Mouse (Mus musculus) urinary bladder, postnatal 4 days (tissue): Measurements from ENCODE around the gene Klhdc10.
A peak's percentile ranks its signal among the peaks of the same experiment; 100 is the strongest.
"Not testable (repeated sequence)": the region's sequence is repeated elsewhere in the genome, so short reads cannot be mapped to it uniquely, and the experiment has no call there.

Experiments
- DNase-seq, 2 experiments: peaks; one replicate each; pipeline ENCODE4 v3.0.0; 2021 to 2022; ENCODE audit warnings: low spot score in 2 of 2

Klhdc10 gene

DNA sequence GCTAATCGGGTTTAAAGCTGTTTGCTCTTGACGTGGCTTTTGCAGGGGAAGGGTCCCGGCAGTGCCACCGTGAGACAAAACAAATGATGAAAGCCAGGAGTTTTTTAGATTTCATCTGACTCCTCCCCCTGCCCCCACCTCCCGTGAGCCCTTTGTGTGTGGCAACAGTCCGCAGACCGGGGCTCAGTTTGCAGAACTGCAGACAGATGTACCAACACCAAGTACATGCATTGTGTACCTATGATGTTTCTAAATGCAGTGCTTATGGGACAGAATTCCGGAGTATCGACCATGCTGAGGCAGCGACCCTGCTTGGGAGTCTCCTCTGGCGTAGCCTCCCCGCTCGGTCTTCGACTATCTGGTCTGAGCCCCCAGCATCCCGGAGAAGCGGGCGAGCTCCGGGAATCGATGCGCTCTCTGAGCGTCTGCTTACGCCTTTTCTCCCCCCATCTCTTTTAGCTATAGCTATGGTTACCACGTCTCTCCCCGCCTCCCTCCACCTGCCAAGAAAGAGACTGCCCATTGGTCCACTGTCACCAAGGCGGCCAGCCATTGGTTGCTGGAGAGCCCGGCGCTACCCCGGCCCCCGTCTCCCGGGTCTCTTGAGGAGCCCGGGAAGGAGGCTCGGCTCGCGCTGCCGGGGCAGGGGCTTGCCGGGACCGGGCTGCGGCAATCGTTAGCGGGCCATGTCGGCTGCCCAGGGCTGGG lies at the start of gene Klhdc10:
TSS of gene Klhdc10 (plus strand) at position 561 of the 708 bp plus-strand sequence.
- peak; percentile 99 to 100 for DNase-seq

DNA sequence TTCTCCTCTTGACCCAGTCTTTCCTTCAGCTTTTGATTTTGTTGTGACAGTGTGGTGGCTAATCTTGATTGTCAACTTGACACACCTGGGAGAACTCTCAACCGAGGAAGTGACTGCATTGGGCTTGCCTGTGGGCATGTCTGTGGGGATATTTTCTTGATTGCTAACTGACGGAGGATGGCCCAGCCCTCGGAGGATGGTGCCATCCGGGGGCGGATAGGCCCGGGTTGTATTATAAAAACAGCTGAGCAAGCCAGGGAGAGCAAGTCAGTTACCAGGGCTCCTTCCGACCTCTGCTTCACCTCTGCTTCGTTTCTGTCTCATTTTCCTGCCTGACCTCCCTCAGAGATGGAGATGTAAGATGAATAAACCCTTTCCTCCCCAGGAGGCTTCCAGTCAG lies 48.9 kb upstream of the Klhdc10 start:
- no peak for DNase-seq

DNA sequence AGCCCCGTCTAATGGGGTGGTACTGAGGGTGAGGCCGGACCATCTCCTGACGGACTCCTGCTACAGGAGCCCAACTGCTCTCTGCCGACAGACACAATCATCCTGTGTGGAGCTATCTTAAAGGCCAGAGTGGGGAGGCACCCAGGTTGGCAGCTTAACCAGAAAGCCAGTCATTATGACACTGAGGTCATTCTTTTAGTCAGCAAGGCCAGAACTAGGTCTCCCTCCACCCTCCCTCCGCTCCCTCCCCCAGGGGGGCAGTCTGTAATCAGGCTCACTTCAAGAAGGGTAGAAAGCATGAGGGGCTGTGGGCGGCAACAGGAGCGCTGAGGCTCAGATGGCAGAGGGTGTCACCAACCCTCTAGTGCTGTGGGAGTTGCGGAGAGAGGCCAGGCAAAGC lies 48.0 kb upstream of the Klhdc10 start:
- DNase-seq: peak in 1 of 2 experiments; percentile 39

DNA sequence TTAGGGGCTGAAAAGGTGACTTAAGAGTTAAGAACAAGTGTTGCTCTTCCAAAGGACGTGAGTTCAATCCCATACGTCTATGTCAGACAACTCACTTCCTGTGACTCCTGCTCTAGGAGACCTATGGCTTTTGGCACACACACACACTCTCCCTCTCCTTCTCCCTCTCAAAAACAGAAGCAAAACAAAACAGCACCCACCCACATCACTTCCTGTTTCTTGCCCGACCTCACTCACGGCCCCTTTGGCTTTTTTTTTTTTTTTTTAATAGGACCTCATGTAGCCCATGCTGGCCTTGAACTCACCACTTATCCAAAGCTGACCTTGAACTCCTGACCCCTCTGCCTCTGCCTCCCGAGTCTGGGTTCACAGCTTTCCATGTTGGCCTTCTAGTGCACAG lies 46.9 kb upstream of the Klhdc10 start:
- DNase-seq: no peak

DNA sequence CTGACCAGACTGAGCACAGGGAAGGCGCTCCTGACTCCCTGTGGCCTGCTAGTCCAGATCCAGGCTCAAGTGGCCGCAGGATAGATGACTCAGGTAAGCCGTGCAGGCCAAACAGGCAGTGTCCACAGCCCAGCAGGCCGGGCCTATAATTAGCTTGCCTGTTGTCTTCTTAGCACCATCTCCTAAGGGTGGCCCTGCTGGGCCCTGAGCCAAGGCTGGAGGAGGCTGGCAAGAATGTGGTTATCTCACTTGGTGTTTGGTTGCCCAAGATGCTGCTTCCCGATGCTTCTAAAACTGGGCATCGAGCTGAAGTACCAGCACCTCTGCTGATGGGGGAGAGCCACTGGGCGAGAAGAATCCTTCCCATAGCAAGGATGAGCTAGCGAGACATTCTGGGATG lies 46.0 kb upstream of the Klhdc10 start:
- no peak for DNase-seq

DNA sequence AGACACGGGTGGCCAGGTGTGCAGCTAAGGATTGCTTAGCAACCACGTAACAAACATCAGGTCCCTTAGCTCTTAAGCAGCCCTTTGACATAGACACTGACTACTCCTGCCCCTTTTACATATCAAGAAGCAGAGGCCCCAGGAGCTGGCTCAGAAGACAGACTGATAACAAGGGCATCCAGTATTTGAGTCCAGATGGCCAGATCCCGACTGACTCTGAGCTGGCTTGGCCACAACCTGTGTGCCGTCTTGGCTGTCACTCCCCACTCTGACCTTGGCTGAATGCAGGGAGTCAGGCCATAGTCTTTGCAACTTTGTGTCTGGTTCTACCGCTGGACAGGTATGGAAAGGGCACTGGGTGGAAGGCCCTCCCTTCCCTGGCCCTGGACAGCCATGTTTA lies 45.5 kb upstream of the Klhdc10 start:
- no peak for DNase-seq

DNA sequence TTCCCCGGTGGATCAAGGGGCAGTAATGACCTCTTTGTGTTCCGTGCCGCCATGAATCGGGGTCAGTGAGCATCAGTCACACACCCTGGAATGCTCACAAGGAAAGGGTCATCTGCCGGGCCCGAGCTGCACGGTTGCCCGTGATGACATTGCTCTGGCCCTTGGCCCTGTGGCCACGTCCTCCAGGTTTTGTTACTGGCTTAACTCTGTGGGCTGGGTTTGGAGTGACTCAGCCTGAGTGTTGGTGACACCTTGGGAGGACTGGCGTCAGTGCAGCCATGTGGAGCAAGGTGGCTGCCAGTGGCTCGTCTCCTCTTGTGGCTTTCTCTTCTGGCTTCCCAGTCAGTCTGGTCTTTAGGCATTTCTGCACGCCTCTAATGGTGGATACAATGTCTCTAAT lies 45.0 kb upstream of the Klhdc10 start:
- no peak for DNase-seq

DNA sequence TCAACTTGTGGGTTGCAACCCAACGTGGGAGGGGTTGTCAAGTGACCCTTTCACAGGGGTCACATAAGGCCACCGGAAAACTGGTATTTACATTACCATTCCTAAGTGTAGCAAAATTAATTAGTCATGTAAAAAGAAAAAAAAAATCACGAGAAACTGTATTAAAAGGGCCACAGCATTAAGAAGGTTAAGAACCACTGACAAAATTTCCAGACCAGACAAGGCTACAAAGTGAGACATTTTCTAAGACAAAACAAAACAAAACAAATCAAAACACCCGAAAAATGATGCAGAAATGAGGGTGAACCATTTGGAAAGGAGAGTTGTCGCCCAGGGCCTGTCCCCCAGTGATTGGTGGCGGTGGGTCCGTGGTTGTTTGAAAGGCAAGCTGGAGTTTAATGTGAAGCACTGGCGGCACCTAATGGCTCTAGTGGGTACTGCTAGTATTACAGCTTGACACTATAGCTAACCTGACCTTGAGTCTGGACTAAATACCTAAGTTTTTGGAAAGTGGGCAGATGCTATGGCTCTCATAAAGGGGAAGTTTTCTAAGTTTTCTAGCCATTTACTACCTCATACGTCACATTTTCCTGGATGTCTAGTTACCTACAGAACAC lies 44.0 kb upstream of the Klhdc10 start:
- peak; percentile 44 to 74 for DNase-seq

DNA sequence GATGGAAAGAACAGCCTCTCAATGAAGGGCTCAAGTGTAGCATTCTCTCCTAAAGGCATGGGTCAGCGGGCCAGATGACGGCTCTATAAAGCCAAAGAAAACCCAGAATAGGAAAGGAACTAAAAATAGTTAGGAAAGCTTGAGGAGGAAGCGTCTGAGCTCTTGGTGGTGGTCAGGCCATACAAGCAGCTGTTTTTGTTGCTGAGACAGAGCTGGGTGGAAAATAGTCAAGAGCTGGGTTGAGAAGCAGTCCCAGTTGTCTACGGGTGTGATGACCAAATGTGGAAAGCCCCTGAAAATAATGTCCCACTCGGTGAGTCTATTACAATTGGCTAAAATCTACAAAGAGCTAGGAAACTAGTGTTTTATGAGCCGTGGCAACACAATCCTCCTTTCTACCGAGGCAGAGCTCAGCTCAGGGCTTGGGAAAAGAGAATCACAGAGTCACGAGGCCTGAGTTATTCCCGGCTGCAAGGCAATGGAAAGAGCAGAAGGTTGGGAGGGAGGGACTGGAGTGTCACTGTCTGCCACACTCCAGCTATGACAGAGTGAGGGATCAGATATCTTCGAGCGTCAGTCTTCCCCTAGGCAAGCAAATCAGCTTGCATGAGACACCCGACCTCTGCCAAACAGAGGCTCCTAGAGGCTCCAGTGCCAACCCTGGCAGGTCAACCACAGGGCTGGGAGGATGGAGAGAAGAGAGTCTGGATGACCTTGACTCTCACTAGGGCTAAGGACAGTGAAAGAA lies 41.7 kb upstream of the Klhdc10 start:
- DNase-seq: no peak

DNA sequence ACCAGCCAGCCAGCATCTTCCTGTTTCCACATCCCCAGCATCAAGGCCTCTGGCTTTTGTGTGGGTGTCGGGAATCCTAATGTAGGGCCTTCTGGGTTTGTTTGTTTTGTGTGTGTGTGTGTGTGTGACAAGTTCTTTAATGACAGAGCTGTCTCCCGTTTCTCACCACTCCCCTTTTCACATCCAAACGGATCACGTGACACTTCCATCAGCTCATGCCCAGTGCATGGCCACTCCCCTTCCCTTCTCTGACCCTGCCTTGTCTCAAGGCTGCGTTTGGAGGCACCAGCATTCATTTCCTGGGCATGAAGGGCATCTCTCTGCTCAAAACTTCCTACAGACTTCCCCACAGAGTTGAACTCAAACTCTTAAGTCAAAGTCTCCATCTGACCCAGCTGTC lies 37.9 kb upstream of the Klhdc10 start:
- DNase-seq: no peak

DNA sequence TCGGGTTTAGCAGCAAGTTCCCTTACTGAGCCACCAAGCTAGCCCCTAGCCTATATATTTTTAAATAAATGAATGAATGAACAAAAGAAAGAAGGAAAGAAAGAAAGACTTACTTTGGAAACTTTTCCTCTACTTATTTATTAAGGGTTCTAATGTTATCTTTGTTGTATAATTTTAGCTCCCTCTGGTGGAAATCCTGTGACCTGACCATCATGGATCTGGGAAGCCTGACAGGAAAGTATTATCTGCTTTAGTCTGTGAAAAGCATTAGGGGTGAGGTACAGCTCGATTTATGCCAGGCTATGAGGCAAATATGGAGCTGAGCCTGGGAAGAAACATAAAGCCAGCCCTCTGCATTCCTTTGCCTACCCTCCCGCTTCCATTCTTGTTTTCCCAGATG lies 32.4 kb upstream of the Klhdc10 start:
- DNase-seq: no peak

DNA sequence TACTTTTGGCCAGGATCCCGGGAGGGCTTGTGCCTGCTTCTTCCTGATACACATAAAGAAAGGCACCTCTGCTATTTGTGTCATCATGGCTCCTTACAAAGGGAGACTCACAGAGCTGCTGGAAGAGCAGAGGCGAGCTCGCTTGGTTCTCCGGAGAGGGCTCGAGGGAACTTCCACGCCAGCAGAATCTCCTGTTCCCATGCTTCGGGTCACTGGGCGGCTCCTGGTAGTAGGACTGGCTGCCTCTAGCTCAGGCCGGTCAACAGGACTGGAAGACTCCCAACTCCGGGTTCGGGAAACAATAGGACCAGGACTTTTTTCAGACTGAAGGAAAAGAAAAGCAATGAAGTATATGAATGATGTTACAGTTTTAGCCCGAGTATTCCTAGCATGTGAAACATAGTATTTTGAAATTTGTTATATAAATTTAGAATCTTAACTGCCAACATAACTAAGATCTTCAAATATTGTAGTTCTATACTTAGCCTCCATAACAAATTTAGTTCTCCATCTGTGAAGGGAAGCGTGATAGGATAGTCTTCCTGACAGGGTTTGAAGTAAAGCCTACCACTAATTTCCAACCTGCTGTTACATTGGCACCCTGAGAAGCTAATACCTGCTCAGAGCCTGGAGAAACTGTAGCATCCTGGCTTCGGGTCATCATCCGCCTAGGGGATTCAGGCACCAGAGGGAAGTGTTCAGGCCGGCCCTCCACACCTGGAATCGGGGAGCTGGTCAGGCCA lies 28.9 kb upstream of the Klhdc10 start:
- no peak for DNase-seq

DNA sequence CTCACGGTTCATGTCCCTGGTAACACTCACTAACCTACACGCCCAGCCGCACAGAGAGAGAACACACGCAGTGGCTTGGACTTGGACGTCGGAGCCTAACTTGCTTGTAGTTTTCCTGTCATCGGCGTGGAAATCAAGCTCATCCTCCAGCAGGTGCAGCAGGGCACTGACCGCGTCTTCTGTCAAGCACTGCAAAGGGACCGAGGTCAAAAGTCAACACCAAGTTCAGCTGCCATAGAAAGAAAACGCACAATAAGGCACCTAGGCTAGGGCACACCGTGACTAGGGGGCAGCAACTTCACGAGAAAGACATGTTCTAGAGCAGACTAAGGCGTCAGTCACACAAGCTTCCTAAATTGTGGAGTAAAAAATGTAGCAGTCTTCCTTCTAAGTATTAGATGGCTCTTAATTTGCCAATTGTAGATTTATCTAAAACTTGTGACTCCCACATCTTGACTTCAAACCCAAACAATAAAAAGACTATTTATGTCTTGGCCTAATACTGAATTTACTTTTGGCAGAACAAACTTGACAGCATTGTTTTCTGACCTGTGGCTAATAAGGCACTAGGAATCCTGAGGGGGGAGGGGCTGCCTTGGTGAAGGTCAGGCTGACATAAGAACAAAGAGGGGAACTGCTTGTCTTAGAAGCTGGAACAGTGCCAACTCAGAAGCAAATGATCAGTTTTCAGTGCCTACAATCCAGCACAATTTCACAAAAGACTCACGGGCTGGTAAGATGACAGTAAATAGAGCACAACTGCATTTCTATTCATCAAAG lies 26.7 kb upstream of the Klhdc10 start:
- no peak for DNase-seq

DNA sequence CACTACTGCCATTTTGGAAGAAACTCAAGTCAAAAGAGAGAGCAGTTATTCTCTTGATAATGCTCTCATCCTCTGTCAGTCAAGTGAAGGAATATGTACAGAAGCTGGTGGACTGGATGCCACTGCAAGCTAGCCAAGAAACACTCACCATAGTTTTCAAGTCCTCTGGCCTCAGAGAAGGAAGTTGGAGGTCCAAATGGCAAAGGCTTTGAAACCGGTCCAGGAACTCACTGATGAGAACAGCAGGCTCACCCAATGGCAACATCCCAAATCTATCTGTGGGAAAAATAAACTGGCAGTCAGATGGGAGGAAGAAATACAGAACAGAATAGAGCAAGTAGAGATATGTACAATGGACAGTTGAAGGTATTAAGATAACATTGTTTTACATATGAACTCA lies 25.9 kb upstream of the Klhdc10 start:
- DNase-seq: no peak

DNA sequence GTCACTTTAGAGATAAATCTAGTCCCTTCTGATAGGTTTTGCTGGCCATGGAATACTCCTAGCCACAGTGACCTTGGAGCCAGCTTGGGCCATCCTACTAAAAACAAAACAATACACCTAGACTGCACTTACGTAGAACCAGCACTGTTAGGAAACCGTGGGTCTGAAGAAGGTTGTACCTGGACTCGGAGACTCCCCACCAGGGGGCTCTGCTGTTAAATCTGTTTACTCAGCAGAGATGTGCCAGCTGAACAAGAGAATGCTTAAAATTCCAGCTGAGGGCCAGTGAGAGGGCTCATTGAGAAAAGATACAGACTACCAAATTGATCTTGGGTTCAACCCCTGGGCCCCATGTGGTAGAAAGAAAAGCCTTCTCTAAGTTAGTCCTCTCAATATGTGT lies 20.6 kb upstream of the Klhdc10 start:
- DNase-seq: no peak

DNA sequence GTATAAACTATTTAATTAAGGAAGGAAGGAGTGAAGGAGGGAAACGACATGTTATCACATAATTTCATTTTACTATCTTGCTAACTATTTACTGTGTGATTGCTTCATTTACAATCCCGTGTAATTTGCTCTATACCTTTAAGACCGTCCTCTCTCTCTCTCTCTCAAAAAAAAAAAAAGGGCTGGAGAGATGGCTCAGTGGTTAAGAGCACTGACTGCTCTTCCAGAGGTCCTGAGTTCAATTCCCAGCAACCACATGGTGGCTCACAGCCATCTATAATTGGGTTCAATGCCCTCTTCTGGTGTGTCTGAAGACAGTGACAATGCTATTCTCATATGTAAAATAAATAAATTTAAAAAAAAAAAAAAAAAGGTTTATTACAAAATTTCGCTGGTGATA lies 11.4 kb upstream of the Klhdc10 start:
- not testable (repeated sequence) for DNase-seq

DNA sequence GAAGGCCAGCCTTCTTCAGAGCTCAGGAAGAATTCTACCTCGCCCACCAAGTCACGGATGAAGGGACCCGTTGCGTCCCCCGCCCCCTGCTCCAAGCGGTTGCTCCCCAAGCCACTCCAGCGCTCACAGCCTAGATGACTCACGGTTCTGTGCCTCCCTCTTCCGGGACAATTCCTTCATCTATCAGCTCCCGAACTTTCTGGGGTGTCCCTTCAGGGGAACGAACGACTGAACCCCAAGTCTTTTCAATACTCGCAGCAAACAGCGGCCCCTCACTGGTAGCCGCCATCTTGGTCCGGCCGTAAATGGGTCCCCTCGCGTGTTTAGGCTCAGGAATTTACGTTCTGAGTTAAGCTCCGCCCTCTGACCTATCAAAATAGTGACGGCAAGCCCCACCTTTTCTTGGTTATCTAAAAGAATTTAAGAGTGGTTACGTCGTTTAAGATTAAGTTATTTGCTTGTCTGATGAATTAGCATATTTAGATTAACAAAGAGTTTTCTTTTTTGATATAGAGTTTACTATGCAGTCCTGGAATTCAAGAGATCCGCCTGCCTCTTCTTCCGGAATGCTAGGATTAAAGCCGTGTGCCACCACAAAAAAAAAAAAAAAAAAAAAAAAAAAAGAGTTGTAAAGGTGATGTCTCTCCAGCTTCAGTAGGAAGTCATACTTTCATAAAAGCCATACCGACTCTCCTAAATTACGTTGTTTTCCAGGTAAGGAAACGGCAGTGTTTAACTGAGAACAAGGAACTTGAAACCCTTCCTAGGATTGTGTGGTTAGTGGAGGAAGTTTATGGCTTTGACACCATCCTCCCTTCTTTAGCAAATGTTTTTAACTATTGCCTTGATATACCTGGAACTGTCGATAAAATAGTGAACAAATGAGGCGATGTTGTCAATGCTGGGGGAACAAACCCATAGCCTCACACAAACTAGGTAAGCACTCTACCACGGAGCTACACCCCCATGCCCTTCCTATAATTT lies 10.7 kb upstream of the Klhdc10 start, which contains the start of gene Zc3hc1:
TSS of gene Zc3hc1 (minus strand) at position 315 of the 984 bp plus-strand sequence.
- DNase-seq: peak; percentile 62 to 70

DNA sequence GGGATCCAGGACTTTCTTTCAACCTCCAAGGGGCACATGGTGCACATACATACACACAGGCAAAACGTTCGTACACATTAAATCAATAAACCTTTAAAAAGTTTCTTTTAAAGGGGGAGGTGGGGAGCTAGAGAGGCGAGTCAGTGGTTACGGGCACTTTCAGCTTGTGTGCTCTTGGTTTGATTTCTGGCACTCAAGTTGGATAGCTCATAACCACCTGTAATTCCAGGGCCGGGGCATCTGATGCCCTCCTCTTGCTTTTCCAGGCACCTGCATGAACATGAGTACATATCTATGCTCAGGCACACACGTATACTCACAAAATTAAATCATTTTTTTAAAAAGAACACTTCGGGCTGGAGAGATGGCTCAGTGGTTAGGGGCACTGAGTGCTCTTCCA lies 9.7 kb upstream of the Klhdc10 start:
- DNase-seq: no peak

DNA sequence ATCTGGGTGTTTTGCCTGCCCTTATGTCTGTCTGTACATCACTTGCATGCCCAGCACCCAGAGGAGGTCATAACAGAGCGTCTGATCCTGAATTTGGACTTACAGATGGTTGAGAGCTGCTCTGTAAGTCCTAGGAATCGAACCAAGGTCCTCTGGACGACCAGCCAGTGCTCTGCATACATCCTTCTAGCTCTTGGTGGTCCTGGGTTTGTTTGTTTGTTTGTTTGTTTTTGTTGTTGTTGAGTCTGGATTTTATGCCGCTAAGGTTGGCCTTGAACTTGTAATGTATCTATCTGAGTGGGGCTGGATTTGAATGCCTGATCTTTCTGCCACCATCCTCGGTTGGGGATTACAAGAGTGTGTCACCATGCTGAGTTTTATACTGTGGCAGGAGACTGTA lies 1.5 kb upstream of the Klhdc10 start:
- DNase-seq: no peak

DNA sequence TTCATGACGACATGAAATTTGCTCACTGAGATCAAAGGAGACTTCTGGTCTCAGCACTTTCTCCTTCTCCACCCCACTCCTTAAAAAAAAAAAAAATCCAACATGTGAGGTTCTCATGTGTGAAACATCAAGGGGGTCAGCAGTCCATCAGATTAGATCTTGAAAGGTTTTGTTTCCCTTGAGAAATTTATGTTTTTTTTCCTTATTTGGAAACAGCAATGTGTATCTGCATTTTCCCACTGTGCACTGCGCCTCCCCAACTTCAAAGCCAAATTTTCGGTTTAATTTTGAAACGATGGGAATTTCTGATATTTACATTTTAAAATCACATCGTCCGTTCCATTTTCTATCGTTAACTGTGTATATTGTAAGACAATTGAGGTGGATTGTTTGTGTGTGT lies 952 bp upstream of the Klhdc10 start:
- DNase-seq: no peak
